Mouse (Mus musculus) forebrain, embryonic 11.5 days (tissue): ENCODE data around the gene Gm20388. TPM values are rescaled to one million over a fixed set of nuclear protein-coding genes. Genes with fewer than 3 reads are reported as not detected.

Experiments
- ATAC-seq: fragments of 200-750 bp; cut with Nextera tagmentation; replicated peaks from 2 replicates; pipeline ENCODE4 v1.8.0; 2017; ENCODE audit warnings: moderate TSS enrichment; ENCODE audit not compliant: low FRiP score
- DNase-seq: peaks from one replicate; pipeline ENCODE4 v3.0.0-alpha.2; 2017; ENCODE audit warnings: low spot score
- H3K27ac ChIP-seq: fragments of 300-500 bp; sonication (generic); 2 replicates; pipeline ENCODE4 v1.5.1; 2014; ENCODE audit warnings: low read depth, low read length
- H3K27me3 ChIP-seq: fragments of 300-500 bp; sonication (generic); 2 replicates; pipeline ENCODE4 v1.6.1; 2014; ENCODE audit warnings: mild to moderate bottlenecking, low read length, mixed read lengths; ENCODE audit not compliant: control insufficient read depth, insufficient read depth
- H3K36me3 ChIP-seq: fragments of 300-500 bp; sonication (generic); 2 replicates; pipeline ENCODE4 v1.6.1; 2014; ENCODE audit warnings: mild to moderate bottlenecking, low read length, moderate library complexity, mixed read lengths; ENCODE audit not compliant: control insufficient read depth, insufficient read depth
- H3K4me1 ChIP-seq: fragments of 300-500 bp; sonication (generic); replicated peaks from 2 replicates; pipeline ENCODE4 v1.6.1; 2014; ENCODE audit warnings: low read length, mixed read lengths; ENCODE audit not compliant: control insufficient read depth, insufficient read depth
- H3K4me2 ChIP-seq: fragments of 300-500 bp; sonication (generic); 2 replicates; pipeline ENCODE4 v1.6.1; 2014; ENCODE audit warnings: low read depth, mild to moderate bottlenecking, low read length, moderate library complexity, mixed read lengths; ENCODE audit not compliant: severe bottlenecking
- H3K4me3 ChIP-seq: fragments of 300-500 bp; sonication (generic); 2 replicates; pipeline ENCODE4 v1.5.1; 2014; ENCODE audit warnings: low read depth, low read length
- H3K9ac ChIP-seq: fragments of 300-500 bp; sonication (generic); 2 replicates; pipeline ENCODE4 v1.6.1; 2014; ENCODE audit warnings: low read length
- H3K9me3 ChIP-seq: fragments of 300-500 bp; sonication (generic); 2 replicates; pipeline ENCODE4 v1.6.1; 2016; ENCODE audit warnings: low read length, mixed read lengths; ENCODE audit not compliant: control insufficient read depth
- WGBS: fragments of 180-500 bp; shearing (Covaris S2); extraction: QIAGEN DNeasy Blood & Tissue Kit; methylation state at CpG from one replicate; pipeline ENCODE4 v1.1.7; 2014; 5-methylcytosine and 5-hydroxymethylcytosine counted together
- polyA plus RNA-seq: library from polyadenylated mRNA; unstranded; fragments of >200 nt; fragmentation: Nextera tagmentation; extraction: Ambion mirVana; gene quantifications from 2 replicates; pipeline ENCODE4 v1.2.1, GENCODE M21; 2014

Gene Gm20388
- polyA plus RNA-seq, 1 experiment from 2014 or later, result not detected

DNA sequence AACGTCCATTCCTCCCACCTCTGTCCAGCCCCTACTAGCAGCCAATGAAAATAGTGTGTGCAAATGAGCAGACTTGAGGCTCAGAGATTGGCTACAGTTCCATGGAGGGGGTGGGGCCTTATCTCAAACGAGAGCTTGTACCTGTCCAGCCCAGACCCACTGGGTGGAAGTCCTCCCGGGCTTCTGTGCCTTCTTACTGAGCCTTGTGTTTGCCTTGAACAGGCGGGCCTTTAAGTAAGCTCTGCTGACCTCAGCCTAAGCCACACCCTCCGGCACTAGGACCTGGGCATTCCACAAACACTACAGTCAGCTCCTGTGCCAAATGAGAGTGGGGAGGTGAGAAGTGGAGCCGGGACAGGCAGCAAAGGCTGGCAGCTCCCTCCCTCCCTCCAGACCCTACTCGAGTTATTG is 2383.6 kb downstream of the Gm20388 start:
- DNase-seq (peak; percentile 72), ATAC-seq (peak; percentile 65; the same call in 1 of the 2 replicates)
- Histone ChIP-seq H3K4me2 (0 out of 2 replicates have a peak overlapping the region, but pooled peaks have one; percentile 8), H3K4me1 (peaks cover 6% of the 10 kb centered on the region; the same call in 1 of the 2 replicates), H3K27ac (no peak overlapping the region), H3K4me3 (no peak overlapping the region), H3K27me3 (no peaks in the 10 kb centered on the region), H3K9ac (no peak overlapping the region), H3K9me3 (no peaks in the 10 kb centered on the region), H3K36me3 (no peaks in the 10 kb centered on the region)
- 3% methylated on average over 7 of the region's 7 CpGs for WGBS

DNA sequence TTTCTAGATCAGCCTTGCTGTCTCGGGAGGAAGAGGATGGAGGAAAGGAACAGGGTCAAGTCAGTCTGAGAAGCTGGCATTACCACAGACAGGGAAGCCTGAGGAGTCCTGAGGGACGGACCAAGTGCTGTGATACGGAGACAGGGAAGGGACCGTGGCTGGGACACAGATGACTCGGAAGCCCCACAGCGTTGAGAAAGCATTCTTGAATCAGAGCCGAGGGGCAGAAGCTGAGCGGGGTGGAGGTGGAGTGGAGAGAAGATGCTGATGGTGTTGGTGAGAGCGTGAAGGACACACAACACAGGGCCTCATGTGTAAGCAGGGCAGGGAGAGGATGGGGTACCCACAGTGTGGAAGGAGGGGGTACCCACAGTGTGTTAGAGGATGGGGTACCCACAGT is 2384.7 kb downstream of the Gm20388 start:
- 69% methylated on average over 9 of the region's 9 CpGs for WGBS
- Histone ChIP-seq H3K4me1 (peaks cover 6% of the 10 kb centered on the region; the same call in 1 of the 2 replicates), H3K27ac (no peak overlapping the region)

DNA sequence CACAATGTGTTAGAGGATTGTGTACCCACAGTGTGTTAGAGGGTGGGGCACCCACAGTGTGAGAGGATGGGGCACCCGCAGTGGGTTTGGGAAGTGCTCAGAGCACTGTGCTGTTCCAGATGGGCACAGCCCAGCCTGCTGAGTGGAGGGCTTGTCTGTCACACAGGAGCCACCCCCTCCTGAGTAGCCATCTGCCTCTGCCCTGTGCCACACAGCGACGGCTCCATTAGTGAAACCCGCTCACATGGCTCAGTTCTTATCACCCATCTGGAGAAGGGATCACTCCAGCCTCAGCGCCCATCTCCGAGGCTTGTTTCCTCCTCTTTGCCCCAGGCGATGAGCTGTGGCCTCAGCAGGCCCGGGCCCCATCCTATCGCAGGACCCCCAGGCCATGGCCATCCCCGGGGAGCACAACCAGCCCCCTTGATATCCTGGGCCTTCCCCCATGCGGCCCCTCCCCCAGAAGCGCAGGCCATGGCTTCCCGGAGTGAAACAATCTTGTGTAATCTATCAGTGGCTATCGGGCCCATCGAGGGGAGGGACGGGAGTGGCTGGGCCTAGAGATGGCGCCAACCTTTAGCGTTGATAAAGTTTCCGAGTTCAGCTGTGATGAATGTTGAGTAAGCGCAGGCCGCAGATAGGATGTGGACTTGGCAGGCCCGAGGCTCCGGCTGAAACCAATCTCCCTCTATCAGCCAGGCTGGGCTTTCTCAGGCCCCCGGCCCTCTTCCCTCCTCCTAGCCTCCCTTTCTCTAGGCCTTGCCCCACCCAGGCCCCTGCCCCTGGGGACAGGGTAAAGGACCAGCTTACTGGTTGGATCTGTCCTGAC is 2385.7 kb downstream of the Gm20388 start:
- WGBS, result 51% methylated on average over 24 of the region's 24 CpGs
- Histone ChIP-seq H3K27me3 (no peaks in the 10 kb centered on the region), H3K9ac (no peak overlapping the region; the same call in 1 of the 2 replicates), H3K9me3 (no peaks in the 10 kb centered on the region), H3K36me3 (no peaks in the 10 kb centered on the region), H3K4me1 (peaks cover 6% of the 10 kb centered on the region; the same call in 1 of the 2 replicates), H3K4me3 (no peak overlapping the region), H3K4me2 (no peak overlapping the region), H3K27ac (no peak overlapping the region)
- ATAC-seq (no peak), DNase-seq (no peak)

More for the DNA sequence above, 2384.7 kb downstream of the Gm20388 start:
- DNase-seq (no peak), ATAC-seq (no peak)
- no peak overlapping the region for H3K4me3 ChIP-seq
- no peak overlapping the region for H3K9ac ChIP-seq
- H3K27me3 ChIP-seq, result no peaks in the 10 kb centered on the region
- H3K36me3 ChIP-seq, result no peaks in the 10 kb centered on the region
- no peaks in the 10 kb centered on the region for H3K9me3 ChIP-seq
- H3K4me2 ChIP-seq, result no peak overlapping the region

DNA sequence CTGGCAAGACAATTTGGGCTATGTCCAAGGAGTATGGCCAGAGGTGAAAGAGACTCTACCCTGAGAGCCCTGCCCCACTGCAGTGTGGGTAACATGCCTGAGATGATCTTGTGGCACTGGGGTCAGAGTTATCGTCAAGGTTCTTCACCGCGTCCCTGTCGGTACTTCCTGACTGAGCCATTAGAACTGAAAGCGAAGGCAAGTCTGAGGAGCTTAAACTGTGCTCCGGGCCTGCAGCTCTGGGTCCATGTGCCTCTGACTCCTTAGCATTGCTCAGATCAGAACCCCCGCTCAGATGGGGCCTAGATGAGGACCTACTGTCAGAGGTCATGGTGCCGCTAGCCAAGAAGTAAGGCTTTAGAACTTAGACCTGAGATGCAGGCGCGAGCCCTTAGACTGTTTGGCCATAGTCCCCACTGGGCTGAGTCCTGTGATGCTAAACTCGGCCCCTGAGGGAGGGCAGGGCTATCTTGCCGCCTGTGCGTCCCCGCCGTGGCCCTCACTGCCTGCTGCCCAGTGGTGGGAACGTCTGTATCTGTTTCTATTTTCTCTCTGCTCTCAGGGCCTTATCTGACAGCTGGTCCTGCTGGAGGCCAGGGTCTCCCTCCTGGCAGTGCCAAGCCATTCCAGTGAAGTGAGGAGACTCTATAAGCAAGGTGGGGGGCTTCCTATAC is 2389.1 kb downstream of the Gm20388 start:
- Histone ChIP-seq H3K27ac (no peak overlapping the region), H3K4me3 (no peak overlapping the region), H3K27me3 (no peaks in the 10 kb centered on the region), H3K4me1 (no peaks in the 10 kb centered on the region), H3K36me3 (no peaks in the 10 kb centered on the region), H3K9me3 (no peaks in the 10 kb centered on the region), H3K9ac (no peak overlapping the region), H3K4me2 (no peak overlapping the region)
- WGBS, result 72% methylated on average over 16 of the region's 16 CpGs
- DNase-seq (no peak), ATAC-seq (no peak)

DNA sequence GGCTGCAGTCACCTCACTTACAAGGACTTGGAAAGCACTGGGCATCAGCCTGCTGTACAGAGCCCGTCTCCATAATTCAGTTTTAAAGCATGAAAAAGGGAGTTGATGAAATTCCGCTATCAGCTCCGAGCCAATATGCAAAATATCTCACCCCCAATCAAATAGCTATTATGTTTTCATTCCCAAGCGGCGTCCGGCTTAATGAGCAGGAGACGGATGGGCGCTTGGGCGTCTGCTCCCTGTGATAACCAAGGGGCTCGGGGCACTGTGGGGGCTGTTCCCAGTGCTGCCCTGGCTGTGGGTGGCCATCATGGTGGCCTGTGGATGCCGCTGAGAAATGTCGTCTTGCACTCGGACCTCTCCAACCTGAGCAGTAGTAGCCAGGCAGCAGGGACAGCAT is 2390.4 kb downstream of the Gm20388 start:
- no peak overlapping the region for H3K4me3 ChIP-seq
- DNase-seq (no peak), ATAC-seq (no peak)
- H3K27ac ChIP-seq, result no peak overlapping the region
- 86% methylated on average over 13 of the region's 13 CpGs for WGBS
- H3K4me1 ChIP-seq, result no peaks in the 10 kb centered on the region
- no peak overlapping the region for H3K9ac ChIP-seq
- no peaks in the 10 kb centered on the region for H3K9me3 ChIP-seq
- no peak overlapping the region for H3K4me2 ChIP-seq
- H3K36me3 ChIP-seq, result no peaks in the 10 kb centered on the region
- H3K27me3 ChIP-seq, result no peaks in the 10 kb centered on the region

DNA sequence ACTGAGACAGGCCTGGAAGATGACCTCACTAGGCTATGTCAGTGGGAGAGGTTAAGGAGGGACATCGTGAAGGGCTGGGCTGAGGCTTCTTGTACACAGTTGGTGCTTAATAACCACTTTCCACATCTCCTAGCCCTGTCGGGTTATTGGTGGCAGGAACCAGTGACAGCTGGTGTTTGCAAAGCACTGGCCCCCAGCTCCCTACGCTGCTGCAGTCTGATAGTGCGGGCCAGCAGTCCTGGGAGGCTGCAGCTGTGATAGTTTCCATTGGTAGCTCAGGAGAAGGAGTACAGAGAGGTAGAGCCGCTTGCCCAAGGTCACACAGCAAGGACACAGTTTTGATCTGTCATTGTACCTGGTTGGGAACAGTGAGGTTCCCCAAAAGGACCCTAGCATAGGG is 2391.2 kb downstream of the Gm20388 start:
- H3K9ac ChIP-seq, result no peak overlapping the region
- ATAC-seq (no peak), DNase-seq (no peak)
- H3K4me1 ChIP-seq, result no peaks in the 10 kb centered on the region
- H3K4me3 ChIP-seq, result no peak overlapping the region
- no peaks in the 10 kb centered on the region for H3K27me3 ChIP-seq
- 89% methylated on average over 5 of the region's 5 CpGs for WGBS
- H3K27ac ChIP-seq, result no peak overlapping the region
- H3K4me2 ChIP-seq, result no peak overlapping the region
- no peaks in the 10 kb centered on the region for H3K36me3 ChIP-seq
- H3K9me3 ChIP-seq, result no peaks in the 10 kb centered on the region

DNA sequence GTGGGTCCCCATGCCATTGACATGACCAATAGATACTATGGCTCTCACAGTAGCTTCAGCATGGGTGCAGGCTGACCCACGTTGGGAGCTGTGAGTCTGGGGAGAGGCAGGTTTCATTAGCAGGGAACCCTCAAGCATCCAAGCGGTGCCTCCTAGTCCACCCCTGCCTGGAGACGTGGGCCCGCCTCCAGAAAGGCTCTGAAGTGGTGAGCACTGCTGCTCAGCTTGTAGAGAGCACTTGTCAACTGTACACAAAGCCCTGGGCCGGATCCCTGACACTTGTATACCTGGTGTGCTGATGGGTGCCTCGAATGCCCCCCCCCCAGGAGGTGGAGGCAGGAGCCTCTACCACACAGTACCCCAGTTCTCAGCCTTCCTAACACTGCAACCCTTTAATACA is 2392.8 kb downstream of the Gm20388 start:
- H3K9ac ChIP-seq, result no peak overlapping the region
- ATAC-seq, result no peak
- no peaks in the 10 kb centered on the region for H3K36me3 ChIP-seq
- DNase-seq, result no peak
- no peak overlapping the region for H3K4me2 ChIP-seq
- H3K9me3 ChIP-seq, result no peaks in the 10 kb centered on the region
- H3K4me3 ChIP-seq, result no peak overlapping the region
- H3K4me1 ChIP-seq, result no peaks in the 10 kb centered on the region
- WGBS, result 69% methylated on average over 6 of the region's 6 CpGs
- H3K27ac ChIP-seq, result no peak overlapping the region
- H3K27me3 ChIP-seq, result no peaks in the 10 kb centered on the region

DNA sequence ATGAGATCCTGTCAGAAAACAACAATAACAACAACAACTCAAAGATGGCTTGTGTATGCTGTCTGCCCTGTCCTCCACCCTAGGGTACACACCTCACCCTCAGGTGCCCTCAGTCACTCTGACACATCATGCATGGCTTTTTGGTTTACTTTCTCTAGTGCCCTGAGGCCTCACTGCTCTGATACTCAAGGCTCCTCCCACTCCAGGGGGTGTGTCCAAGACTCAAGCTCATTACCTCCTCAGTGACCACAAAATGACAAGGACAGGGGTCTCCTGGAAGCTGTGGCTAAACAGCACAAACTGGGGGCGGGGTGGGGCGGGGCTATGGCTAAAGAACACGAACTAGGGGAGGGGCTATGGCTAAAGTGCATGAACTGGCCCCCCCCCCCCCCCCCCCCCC is 2393.4 kb downstream of the Gm20388 start:
- Histone ChIP-seq H3K9ac (no peak overlapping the region), H3K4me1 (no peaks in the 10 kb centered on the region), H3K36me3 (no peaks in the 10 kb centered on the region), H3K27me3 (no peaks in the 10 kb centered on the region), H3K9me3 (no peaks in the 10 kb centered on the region), H3K4me3 (no peak overlapping the region), H3K4me2 (no peak overlapping the region), H3K27ac (no peak overlapping the region)
- ATAC-seq, result no peak
- WGBS, result 16% methylated on average over 3 of the region's 3 CpGs
- no peak for DNase-seq
